Mouse (Mus musculus) common myeloid progenitor, adult 5-6 weeks (primary cell): ENCODE results near the gene March5. TPM values are rescaled to one million over a fixed set of nuclear protein-coding genes. Genes with fewer than 3 reads are reported as not detected.

ENCODE experiments used
- ATAC-seq: replicated peaks from 2 replicates; pipeline ENCODE4 v1.8.0; 2016; ENCODE audit warnings: low read depth, mild to moderate bottlenecking, moderate TSS enrichment, inconsistent platforms; ENCODE audit not compliant: poor library complexity, severe bottlenecking
- total RNA-seq: library from RNA; stranded (forward); fragments of 200-1000, 187-1606 nt; gene quantifications from 2 replicates; pipeline ENCODE4 v1.2.3, GENCODE M21; 2017

March5 gene
- total RNA-seq, 1 experiment from 2014 or later: 101 TPM

GRCm38 (mm10) chr19:37208176-37208755 lies 923 bp downstream of the March5 start, which contains the start of gene Cpeb3:
Gene Cpeb3, minus strand, starts transcription at chr19:37208601.
- no peak for ATAC-seq

GRCm38 (mm10) chr19:37208986-37209385 lies 1.6 kb downstream of the March5 start:
- no peak for ATAC-seq

GRCm38 (mm10) chr19:37209467-37210128 lies 2.3 kb downstream of the March5 start:
- ATAC-seq: no peak

DNA sequence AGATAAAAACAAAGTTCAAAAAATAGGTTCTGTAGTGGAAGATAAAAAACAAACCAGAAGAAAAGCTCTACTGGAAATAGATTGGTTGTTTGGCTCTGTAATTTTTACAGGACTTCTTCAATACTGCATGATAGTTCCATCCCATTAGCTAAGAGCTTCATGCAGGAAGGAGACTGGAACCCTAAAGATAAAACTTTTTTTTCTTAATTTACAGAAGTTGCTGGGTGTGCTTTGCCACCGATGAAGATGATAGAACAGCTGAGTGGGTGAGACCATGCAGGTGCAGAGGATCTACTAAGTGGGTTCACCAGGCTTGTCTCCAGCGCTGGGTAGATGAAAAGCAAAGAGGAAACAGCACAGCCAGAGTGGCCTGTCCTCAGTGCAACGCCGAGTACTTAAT lies 3.1 kb downstream of the March5 start:
- ATAC-seq: no peak

DNA sequence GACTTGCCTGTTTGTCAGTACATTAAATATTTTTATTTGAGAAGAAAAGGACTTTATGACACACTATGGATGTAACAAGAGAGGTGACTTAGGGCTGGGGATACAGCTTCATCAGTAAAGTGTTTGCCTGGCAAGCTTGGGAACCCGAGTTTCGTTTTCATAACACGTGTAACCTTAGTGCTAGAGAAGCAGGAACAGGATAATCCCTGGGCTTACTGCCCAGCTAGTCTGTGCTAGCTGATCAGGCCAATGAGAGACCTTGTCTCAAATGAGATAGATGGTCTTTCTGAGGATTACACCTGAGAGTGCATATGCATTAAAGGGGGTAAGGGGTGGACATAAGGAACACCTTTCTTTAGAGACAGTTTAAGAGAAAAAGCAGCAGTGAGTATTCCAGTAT lies 4.1 kb downstream of the March5 start:
- ATAC-seq: no peak

- ATAC-seq: no peak
Observed at GRCm38 (mm10) chr19:37214711-37215110, 7.4 kb downstream of the March5 start.

DNA sequence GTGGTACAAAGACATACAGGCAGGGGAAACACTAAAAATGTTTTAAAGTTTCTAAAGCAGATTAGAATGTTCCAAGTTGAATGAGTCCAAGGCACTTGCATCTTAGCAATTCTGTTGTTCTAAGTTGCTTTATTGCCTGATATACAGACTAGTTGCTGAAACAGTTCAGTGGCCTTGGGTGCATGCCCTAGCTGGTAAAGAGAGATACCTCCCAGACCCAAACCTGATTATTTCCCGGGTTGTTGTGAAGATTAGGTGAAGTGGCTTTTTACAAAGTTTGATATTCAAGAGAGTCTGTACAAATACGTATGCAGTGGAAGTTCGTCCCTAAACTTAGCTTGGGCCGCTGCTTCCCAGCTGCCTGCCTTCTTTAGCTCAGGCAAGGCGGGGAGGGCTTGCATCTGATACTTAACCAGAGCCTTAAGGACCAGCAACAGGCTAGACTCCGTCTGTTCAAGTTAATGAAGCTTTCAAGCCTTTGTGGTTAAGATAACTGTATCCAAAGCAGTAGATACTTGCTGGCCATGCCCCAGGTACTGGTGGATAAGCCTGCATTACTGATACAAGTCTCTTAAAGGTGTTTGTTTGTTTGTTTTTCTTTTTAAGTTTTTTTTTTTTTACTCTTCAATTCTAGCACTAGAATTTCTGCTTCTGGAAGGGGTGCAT lies 18.0 kb downstream of the March5 start:
- ATAC-seq: no peak

DNA sequence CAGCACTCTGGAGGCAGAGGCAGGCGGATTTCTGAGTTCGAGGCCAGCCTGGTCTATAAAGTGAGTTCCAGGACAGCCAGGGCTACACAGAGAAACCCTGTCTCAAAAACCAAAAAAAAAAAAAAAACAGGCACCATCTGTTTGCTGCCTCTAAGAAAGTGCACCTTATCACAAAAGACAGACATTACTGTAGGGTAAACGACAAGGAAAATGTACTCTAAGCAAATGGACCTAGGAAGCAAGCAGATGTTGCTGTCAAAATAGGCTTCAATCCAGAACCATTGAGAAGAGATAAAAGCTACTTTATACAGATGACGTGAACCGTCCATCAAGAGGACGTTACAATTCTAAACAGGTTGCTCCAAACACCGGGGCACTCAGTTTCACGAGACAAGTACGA lies 25.3 kb downstream of the March5 start:
- peak; percentile 55 for ATAC-seq

GRCm38 (mm10) chr19:37233561-37234539 lies 26.5 kb downstream of the March5 start:
- peak; percentile 28 for ATAC-seq

DNA sequence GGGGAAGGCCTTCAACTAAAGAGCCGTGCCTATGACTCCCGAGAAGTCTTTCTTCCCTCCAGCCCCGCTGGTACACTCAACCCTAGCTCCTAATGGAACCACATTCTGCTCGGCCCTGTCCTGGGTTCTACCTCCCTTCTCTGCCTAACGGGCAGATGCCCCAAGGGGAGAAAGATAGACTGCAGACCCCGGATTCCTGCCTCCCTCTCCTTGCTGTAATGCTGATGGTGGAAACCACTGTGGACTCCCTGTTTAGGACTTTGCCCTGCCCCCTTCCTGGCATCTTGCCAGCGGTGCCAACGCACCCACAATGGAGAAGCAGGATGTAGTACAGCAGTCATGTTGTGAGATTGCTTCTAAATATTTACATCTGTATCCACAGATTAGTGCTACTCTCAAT lies 28.5 kb downstream of the March5 start:
- no peak for ATAC-seq

GRCm38 (mm10) chr19:37237306-37237705 lies 30.0 kb downstream of the March5 start:
- ATAC-seq: no peak

- peak; percentile 45 for ATAC-seq
Observed at GRCm38 (mm10) chr19:37237712-37238437, 30.5 kb downstream of the March5 start.

GRCm38 (mm10) chr19:37238651-37239050 lies 31.3 kb downstream of the March5 start:
- ATAC-seq: no peak

GRCm38 (mm10) chr19:37239096-37239495 lies 31.8 kb downstream of the March5 start:
- ATAC-seq: peak; percentile 43; the same call in 1 of the 2 replicates

GRCm38 (mm10) chr19:37241201-37241600 lies 33.9 kb downstream of the March5 start:
- ATAC-seq: no peak

GRCm38 (mm10) chr19:37242707-37243106 lies 35.4 kb downstream of the March5 start:
- no peak for ATAC-seq

DNA sequence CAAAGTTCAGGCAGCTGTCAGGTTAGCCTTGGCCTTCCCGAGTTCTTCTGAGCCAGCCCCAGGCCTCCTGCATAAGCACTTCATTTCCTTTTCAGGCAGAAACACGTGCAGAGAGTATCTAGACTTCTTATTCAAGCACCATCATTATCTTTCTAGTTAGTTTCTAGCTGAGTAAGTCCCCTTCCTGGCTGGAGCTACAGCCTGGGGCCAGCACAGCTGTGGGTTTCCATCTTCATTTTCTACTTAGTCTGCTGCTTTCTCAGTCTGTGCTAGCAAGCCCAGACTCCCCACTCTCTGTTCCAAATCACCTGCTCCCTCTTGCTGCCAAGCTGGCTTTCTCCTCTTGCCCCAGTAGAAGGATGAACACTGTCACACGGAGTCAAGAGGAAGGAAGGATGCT lies 39.5 kb downstream of the March5 start:
- no peak for ATAC-seq

- peak; percentile 67 for ATAC-seq
Observed at GRCm38 (mm10) chr19:37248199-37248598, 40.9 kb downstream of the March5 start.

GRCm38 (mm10) chr19:37252104-37252503 lies 44.8 kb downstream of the March5 start:
- no peak for ATAC-seq

- no peak for ATAC-seq
Observed at GRCm38 (mm10) chr19:37255321-37255720, 48.0 kb downstream of the March5 start.
